Comparison of ENCODE assay signal across 13 mouse cellular contexts in the genomic region with DNA sequence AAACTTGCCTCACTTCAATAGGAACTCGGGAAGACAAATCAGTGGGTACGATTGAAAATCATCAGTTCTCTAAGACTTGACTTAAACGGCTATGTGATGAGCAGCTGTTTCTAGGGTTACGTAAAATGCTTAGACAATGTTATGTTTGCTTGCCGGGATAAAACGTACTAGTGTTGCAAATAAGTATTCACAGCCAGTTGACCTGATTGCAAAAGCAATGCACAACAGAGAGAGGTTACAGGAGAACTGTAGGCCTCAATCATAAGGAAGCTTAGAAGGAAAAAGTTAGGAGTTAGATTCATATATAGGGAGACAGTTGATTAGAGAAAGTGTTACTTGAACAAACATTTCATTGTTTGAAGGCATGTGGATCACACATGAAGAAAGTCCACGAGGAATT. TPM values are rescaled to one million over a fixed set of nuclear protein-coding genes. Genes with fewer than 3 reads are reported as not detected.
DNase-seq lines count a peak whose midpoint lies in the region; ATAC-seq and TF ChIP-seq lines count a peak whose summit lies in the region.
"Had no signal": no experiment of that assay in that cellular context is flagged by ENCODE, and none has a peak within 500 bp of the region (broad histone marks: within the 10 kb centered on the region; RNA-seq: fewer than 3 reads in every experiment).

No protein-coding gene starts in this region.

- H3K36me3 ChIP-seq in erythroblast, embryonic 14.5 days (ENCODE audit: control insufficient read depth) = peaks cover 15% of the 10 kb centered on the region
- H3K36me3 ChIP-seq in kidney, embryonic 16.5 days (ENCODE audit: insufficient read depth, low read length) = no peaks in the 10 kb centered on the region
- no peaks in the 10 kb centered on the region for H3K36me3 ChIP-seq in hindbrain, postnatal 0 days (ENCODE audit: insufficient read depth, low read length)
- no peaks in the 10 kb centered on the region for H3K36me3 ChIP-seq in midbrain, embryonic 15.5 days (replicated peaks)

- no peaks in the 10 kb centered on the region for H3K9me3 ChIP-seq in erythroblast, embryonic 14.5 days (ENCODE audit: control insufficient read depth, low read length)
- H3K9me3 ChIP-seq in kidney, embryonic 16.5 days (ENCODE audit: low read length) = no peaks in the 10 kb centered on the region
- no peaks in the 10 kb centered on the region for H3K9me3 ChIP-seq in hindbrain, postnatal 0 days (ENCODE audit: low read length)
- no peaks in the 10 kb centered on the region for H3K9me3 ChIP-seq in midbrain, embryonic 15.5 days

- H3K27ac ChIP-seq in kidney, embryonic 16.5 days (ENCODE audit: low read length) = no peak overlapping the region
- no peak overlapping the region for H3K27ac ChIP-seq in hindbrain, postnatal 0 days
- H3K27ac ChIP-seq in midbrain, embryonic 15.5 days = no peak overlapping the region

- H3K9ac ChIP-seq in kidney, embryonic 16.5 days (replicated peaks; ENCODE audit: low read length) = no peak overlapping the region
- no peak overlapping the region; the same call in 1 of the 2 replicates for H3K9ac ChIP-seq in hindbrain, postnatal 0 days (replicated peaks; ENCODE audit: low read length)
- no peak overlapping the region for H3K9ac ChIP-seq in midbrain, embryonic 15.5 days

- peak overlapping the region; percentile 76; the same call in 1 of the 2 replicates for H3K4me2 ChIP-seq in kidney, embryonic 16.5 days (replicated peaks; ENCODE audit: low read depth, low read length)
- peak overlapping the region; percentile 97 for H3K4me2 ChIP-seq in hindbrain, postnatal 0 days (ENCODE audit: low read depth, low read length)
- H3K4me2 ChIP-seq in midbrain, embryonic 15.5 days = no peak overlapping the region; the same call in 1 of the 2 replicates

- H3K4me3 ChIP-seq in erythroblast, embryonic 14.5 days (replicated peaks) = peak overlapping the region; percentile 97
- H3K4me3 ChIP-seq in kidney, embryonic 16.5 days (ENCODE audit: low read length) = no peak overlapping the region
- no peak overlapping the region for H3K4me3 ChIP-seq in hindbrain, postnatal 0 days (ENCODE audit: low read length)
- H3K4me3 ChIP-seq in midbrain, embryonic 15.5 days = peak overlapping the region; percentile 94; the same call in 1 of the 2 replicates

- peaks cover 78% of the 10 kb centered on the region for H3K4me1 ChIP-seq in erythroblast, embryonic 14.5 days (ENCODE audit: control insufficient read depth)
- peaks cover 40% of the 10 kb centered on the region for H3K4me1 ChIP-seq in kidney, embryonic 16.5 days (ENCODE audit: insufficient read depth, low read length)
- peaks cover 11% of the 10 kb centered on the region; the same call in 1 of the 2 replicates for H3K4me1 ChIP-seq in hindbrain, postnatal 0 days (ENCODE audit: insufficient read depth, low read length)
- H3K4me1 ChIP-seq in midbrain, embryonic 15.5 days = peaks cover 35% of the 10 kb centered on the region

- WGBS in kidney, embryonic 16.5 days = 59% methylated on average over 7 of the region's 7 CpGs
- 68% methylated on average over 7 of the region's 7 CpGs for WGBS in hindbrain, postnatal 0 days
- WGBS in midbrain, embryonic 15.5 days = 76% methylated on average over 7 of the region's 7 CpGs

- no peaks in the 10 kb centered on the region for H3K27me3 ChIP-seq in erythroblast, embryonic 14.5 days (ENCODE audit: control insufficient read depth)
- peaks cover 5% of the 10 kb centered on the region; the same call in 1 of the 2 replicates for H3K27me3 ChIP-seq in kidney, embryonic 16.5 days (ENCODE audit: insufficient read depth, low read length)
- H3K27me3 ChIP-seq in hindbrain, postnatal 0 days (ENCODE audit: insufficient read depth, low read length) = no peaks in the 10 kb centered on the region
- 0 out of 2 replicates have a peak, but pooled peaks cover 3% of the 10 kb centered on the region for H3K27me3 ChIP-seq in midbrain, embryonic 15.5 days (replicated peaks)

- ATAC-seq in erythroblast, adult 5-6 weeks (replicated peaks; ENCODE audit: low FRiP score, poor library complexity, severe bottlenecking) = no peak
- no peak for ATAC-seq in kidney, embryonic 16.5 days (ENCODE audit: low FRiP score, low TSS enrichment)
- no peak for ATAC-seq in hindbrain, postnatal 0 days
- no peak for ATAC-seq in midbrain, embryonic 15.5 days (replicated peaks)
- ATAC-seq: inflammation-experienced regulatory T-cells, adult 6 months had no signal

- DNase-seq in kidney, postnatal 36 days = no peak
- no peak for DNase-seq in hindbrain, postnatal 0 days (ENCODE audit: low spot score)
- no peak for DNase-seq in cerebellum, postnatal 4 days (ENCODE audit: low spot score in 2 of 2)
- no peak for DNase-seq in spleen, postnatal 10 days (ENCODE audit: low spot score in 2 of 2)
- DNase-seq: adrenal gland, adult 2 months; cerebellum, adult 9-11 months; right cerebral cortex, postnatal 25 days; thymus, adult 2 months had no signal

- TF ChIP-seq CTCF in hindbrain, postnatal 0 days (IDR thresholded peaks at IDR 0.05; ENCODE audit: low read depth) = no peak

RNA-seq across cellular contexts. Expression of a gene that starts 2.2 kb away (rescaled TPM):
- 0.05 TPM in 2 replicates for polyA plus RNA-seq in erythroblast, embryonic 14.5 days (2012)
- total RNA-seq in erythroblast, adult 5-6 weeks (2015; ENCODE audit: low replicate concordance) = 50.7 and 66.9 TPM in 2 replicates
- total RNA-seq in erythroblast, adult 5-6 weeks (2017; ENCODE audit: low replicate concordance) = 116 and 118 TPM in 2 replicates
- 43.3 TPM in 2 replicates for polyA plus RNA-seq in kidney, embryonic 16.5 days (2015; fragmentation: Nextera tagmentation; extraction: Ambion mirVana)
- 27.7 and 30.9 TPM in 2 replicates for total RNA-seq in hindbrain, postnatal 0 days (2014; rRNA removed)
- polyA plus RNA-seq in hindbrain, postnatal 0 days (2015; fragmentation: Nextera tagmentation; extraction: Ambion mirVana) = 34.6 and 36.7 TPM in 2 replicates
- polyA plus RNA-seq in midbrain, embryonic 15.5 days (2015; fragmentation: Nextera tagmentation; extraction: Ambion mirVana) = 57.0 and 59.3 TPM in 2 replicates

Comparison
In these comparisons a context has a peak if more than half of its experiments do, and no peak if none do; other contexts are left out.
1. H3K4me3 ChIP-seq: peak in erythroblast, embryonic 14.5 days (single experiment) and midbrain, embryonic 15.5 days (single experiment); none in kidney, embryonic 16.5 days (single experiment) and hindbrain, postnatal 0 days (single experiment).
2. RNA of a gene that starts 2.2 kb away (polyA plus RNA-seq): 57.0 to 59.3 TPM in midbrain, embryonic 15.5 days, 43.3 TPM in kidney, embryonic 16.5 days and 34.6 to 36.7 TPM in hindbrain, postnatal 0 days; 0.05 TPM in erythroblast, embryonic 14.5 days; every median in the first group is over 10 times any median in the second.